Mouse (Mus musculus): ENCODE results near the gene Mthfd1l. TPM values are rescaled to one million over a fixed set of nuclear protein-coding genes. Genes with fewer than 3 reads are reported as not detected.
"Not testable (repeated sequence)": the region's sequence is repeated elsewhere in the genome, so short reads cannot be mapped to it uniquely, and the experiment has no call there.

Mthfd1l gene
- total RNA-seq, 2 experiments from 2014 or later, result 0.42 to 0.48 TPM

- TF ChIP-seq CTCF (IDR thresholded peaks at IDR 0.05), result no peak
- DNase-seq, result no peak
- H3K27ac ChIP-seq, result no peak overlapping the region
- intact Hi-C loops (cut with DNase I), result no loop called here
- H3K4me3 ChIP-seq, result no peak overlapping the region
These were observed 84.5 kb downstream of the Mthfd1l start for GRCm38 (mm10) chr10:4057397-4057796.

DNA sequence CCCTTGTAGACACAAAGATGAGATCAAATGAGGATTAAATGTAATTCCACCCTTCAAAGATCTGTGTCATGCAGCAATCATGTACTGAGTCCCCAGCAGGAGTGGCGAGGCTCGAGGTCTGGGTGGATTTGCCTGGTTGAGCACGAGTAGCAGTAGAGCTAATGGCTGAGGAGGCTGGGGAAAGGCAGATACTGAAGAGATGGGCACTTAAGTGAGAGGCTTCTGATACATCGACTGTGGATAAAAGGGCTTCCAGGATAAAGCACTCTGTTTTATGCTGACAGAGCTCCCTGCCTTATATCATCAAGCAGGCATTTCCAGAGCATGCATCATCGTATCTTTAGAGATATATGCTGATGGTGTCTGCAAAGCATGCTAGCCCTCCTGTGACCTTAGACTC is 84.9 kb downstream of the Mthfd1l start:
- Histone ChIP-seq H3K27ac (no peak overlapping the region), H3K4me3 (no peak overlapping the region)
- intact Hi-C loops (cut with DNase I), result no loop called here
- no peak for TF ChIP-seq CTCF (IDR thresholded peaks at IDR 0.05)
- DNase-seq, result no peak

DNA sequence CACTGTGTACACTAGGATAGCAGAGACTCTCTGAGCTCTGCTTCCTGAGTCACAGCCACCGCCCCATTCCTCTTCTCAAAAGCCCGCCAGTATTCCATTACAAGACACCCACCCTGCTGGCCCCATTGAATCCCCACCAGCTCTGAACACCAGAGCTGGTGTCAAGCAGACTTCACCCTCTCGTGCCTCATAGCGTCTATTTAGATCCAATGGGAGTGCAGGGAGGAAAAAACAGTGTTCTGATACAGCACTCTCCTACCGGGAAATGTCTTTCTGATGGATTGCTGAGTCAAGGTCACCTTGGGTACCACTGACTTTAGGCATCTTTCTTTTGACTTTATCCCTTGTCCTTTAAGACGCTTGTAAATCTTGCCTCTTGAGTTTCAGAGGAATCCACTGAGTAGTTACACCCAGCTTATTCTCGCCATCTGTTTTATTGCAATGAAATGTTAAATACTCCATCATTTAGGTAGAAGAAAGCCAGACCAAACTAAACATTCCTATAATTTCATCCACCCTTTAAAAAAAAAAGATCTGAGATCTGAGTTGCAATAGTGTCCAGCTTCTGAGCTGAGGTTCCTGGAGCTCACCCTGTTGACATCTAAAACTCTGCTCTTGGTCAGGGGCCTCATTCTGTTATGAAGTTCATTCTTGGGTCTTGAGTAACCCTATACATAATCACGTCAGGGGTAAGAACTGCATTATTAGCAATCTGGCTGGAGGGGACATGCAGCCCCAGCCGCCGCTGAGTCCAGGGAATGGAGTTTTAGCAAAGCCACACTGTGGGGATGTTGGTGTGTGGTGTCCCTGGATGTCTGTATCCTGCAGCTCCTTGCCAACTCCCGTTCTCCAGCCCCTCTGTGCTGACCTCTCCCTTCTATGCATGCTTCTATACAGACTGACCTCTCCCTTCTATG is 88.4 kb downstream of the Mthfd1l start:
- Histone ChIP-seq H3K4me3 (no peak overlapping the region), H3K27ac (no peak overlapping the region)
- TF ChIP-seq CTCF (IDR thresholded peaks at IDR 0.05), result no peak
- no peak for DNase-seq
- intact Hi-C loops (cut with DNase I), result no loop called here

- H3K27ac ChIP-seq, result no peak overlapping the region
- intact Hi-C loops (cut with DNase I), result no loop called here
- DNase-seq, result no peak
- no peak overlapping the region for H3K4me3 ChIP-seq
- TF ChIP-seq CTCF (IDR thresholded peaks at IDR 0.05), result no peak
These were observed 90.6 kb downstream of the Mthfd1l start for GRCm38 (mm10) chr10:4063537-4063936.

DNA sequence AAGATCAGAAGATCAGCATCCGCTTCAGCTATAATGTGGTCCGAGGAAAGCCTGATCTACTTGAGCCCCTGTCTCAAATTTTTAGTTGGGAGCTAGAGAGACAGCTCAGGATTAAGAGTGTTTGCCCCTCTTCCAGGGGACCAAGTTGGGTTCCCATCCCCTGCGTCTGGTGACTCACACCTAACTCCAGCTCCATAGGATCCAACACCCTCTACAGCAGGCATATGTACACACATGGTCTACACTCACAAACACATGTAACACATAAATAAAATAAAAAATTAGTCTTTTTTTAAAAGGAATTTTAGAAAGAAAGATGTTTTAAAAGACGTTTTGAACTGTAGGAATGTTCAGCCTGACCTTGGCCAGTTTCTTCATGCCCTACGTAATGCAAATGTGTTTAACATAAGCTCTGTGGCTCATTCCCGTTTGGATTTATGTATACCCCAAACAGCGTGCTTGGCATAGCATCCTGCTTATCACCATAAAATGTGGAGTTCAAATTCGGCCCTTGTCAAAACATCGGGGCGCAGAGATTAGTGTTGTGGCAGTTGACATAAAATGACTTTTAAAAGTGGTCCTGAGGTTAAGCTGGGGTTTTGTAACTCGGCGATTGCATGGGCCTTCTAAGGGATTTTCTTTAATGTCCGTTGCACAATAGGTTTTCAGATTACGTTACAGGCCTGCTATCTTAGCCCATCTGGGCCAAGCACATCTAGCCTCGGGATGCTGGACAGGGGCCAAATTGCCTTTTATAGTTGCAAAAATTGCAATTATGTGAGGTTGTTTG is 92.6 kb downstream of the Mthfd1l start:
- no peak overlapping the region for H3K4me3 ChIP-seq
- intact Hi-C loops (cut with DNase I), result no loop called here
- TF ChIP-seq CTCF (IDR thresholded peaks at IDR 0.05), result no peak
- H3K27ac ChIP-seq, result no peak overlapping the region
- peak; percentile 27 for DNase-seq

GRCm38 (mm10) chr10:4069258-4069826 is 96.4 kb downstream of the Mthfd1l start:
- DNase-seq, result no peak
- Histone ChIP-seq H3K27ac (no peak overlapping the region), H3K4me3 (no peak overlapping the region)
- TF ChIP-seq CTCF (IDR thresholded peaks at IDR 0.05), result no peak
- intact Hi-C loops (cut with DNase I), result no loop called here

- no peak for DNase-seq
- no peak for TF ChIP-seq CTCF (IDR thresholded peaks at IDR 0.05)
- intact Hi-C loops (cut with DNase I), result no loop called here
- H3K27ac ChIP-seq, result no peak overlapping the region
- no peak overlapping the region for H3K4me3 ChIP-seq
These were observed 97.1 kb downstream of the Mthfd1l start for GRCm38 (mm10) chr10:4070061-4070460.

GRCm38 (mm10) chr10:4071069-4071844 is 98.3 kb downstream of the Mthfd1l start:
- intact Hi-C loops (cut with DNase I), result no loop called here
- TF ChIP-seq CTCF (IDR thresholded peaks at IDR 0.05), result no peak
- DNase-seq, result no peak
- Histone ChIP-seq H3K27ac (no peak overlapping the region), H3K4me3 (no peak overlapping the region)

DNA sequence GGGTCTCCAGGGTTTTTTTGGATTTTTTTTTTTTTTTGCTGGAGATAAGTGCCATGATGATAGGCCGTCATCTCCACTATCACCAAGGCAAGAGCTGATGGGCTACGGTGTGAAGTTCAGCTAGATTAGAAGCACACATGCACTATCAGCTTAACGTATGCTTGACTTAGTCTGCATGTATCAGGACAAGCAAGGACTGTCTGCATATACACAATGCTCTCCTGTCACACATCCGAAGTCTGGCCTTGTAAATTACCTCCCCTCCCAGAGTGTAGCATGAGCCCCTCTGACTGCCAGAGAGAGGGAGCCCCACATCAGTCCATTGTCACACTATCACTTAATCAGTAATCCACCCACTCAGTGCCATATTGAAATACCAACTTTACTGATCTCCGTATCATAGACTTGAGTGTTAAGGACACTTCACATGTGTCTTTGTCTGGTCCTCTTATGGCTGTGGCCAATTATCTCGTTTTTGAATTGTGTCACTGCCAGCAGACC is 99.0 kb downstream of the Mthfd1l start:
- TF ChIP-seq CTCF (IDR thresholded peaks at IDR 0.05), result no peak
- intact Hi-C loops (cut with DNase I), result no loop called here
- DNase-seq, result no peak
- no peak overlapping the region for H3K27ac ChIP-seq
- no peak overlapping the region for H3K4me3 ChIP-seq

DNA sequence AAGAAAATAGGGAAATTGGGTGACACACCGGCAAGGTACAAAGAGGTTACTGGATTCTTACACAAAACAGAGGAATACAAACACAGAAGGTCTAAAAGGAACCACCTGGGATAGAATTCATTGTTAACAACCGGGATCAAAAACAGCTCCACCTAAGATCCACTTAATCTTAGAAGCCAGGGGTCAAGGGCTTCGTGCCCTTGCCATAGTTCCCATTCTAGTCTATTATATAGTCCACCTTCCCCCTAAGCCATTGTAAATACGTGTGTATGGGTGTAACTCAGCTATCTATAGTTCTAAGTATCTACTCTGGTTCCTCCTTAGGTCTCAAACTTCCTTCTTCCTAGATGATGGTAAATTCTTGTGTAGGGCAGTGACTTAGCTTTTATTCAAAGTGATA is 99.6 kb downstream of the Mthfd1l start:
- H3K27ac ChIP-seq; H3K4me3 ChIP-seq; intact Hi-C loops (cut with DNase I); DNase-seq: not testable (repeated sequence)

DNA sequence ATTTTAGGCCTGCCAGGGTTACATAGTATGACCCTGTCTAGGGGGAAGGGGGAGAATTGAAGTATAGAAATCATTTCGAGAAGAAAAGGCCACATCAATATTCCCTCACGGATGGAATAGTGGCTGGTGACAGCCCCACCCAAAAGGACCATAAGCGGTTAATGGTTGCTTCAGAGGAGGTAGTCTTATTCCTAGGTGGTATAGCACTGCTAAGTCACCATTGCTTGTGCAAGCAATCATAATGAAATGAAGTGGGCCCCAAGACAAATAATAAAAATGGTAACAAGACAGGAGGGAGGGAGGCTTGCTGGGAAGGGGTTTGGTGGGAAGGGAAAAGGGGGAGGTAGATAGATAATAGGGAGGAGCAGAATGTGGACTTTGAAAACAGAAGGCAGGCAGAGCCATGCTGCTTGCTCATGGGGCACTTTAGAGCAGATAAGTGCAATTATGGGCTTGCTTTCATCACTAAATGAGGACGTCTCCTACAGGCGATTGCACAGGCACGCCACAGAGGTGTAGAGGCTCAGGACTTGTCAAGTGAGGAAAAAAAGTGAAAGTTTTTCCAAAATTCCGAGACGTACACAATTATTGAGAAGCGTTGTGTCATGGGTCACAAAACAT is 105.4 kb downstream of the Mthfd1l start:
- no peak for TF ChIP-seq CTCF (IDR thresholded peaks at IDR 0.05)
- no peak for DNase-seq
- intact Hi-C loops (cut with DNase I), result no loop called here
- no peak overlapping the region for H3K4me3 ChIP-seq
- peak overlapping the region; percentile 85 for H3K27ac ChIP-seq

Data from gastrocnemius, adult 2 months (tissue).